Comparison of ENCODE assay signal across 13 mouse cellular contexts in genomic region chr1:40000476-40000875, GRCm38 (mm10).
A peak's percentile ranks its signal among the peaks of the same experiment; 100 is the strongest.
DNase-seq lines count a peak whose midpoint lies in the region; ATAC-seq and TF ChIP-seq lines count a peak whose summit lies in the region.
"Had no signal": no experiment of that assay in that cellular context is flagged by ENCODE, and none has a peak within 500 bp of the region (broad histone marks: within the 10 kb centered on the region; RNA-seq: fewer than 3 reads in every experiment).

No protein-coding gene starts in this region.

- H3K4me1 ChIP-seq in embryonic facial prominence, embryonic 14.5 days (ENCODE audit: control insufficient read depth, insufficient read depth, low read length): no peaks in the 10 kb centered on the region
- no peaks in the 10 kb centered on the region for H3K4me1 ChIP-seq in embryonic facial prominence, embryonic 10.5 days
- H3K4me1 ChIP-seq in kidney, embryonic 15.5 days: peaks cover 11% of the 10 kb centered on the region; the same call in 1 of the 2 replicates
- H3K4me1 ChIP-seq in liver, postnatal 0 days (ENCODE audit: insufficient read depth): no peaks in the 10 kb centered on the region
- H3K4me1 ChIP-seq in liver, embryonic 11.5 days (replicated peaks; ENCODE audit: control insufficient read depth, insufficient read depth, low read length): no peaks in the 10 kb centered on the region
- H3K4me1 ChIP-seq: limb, embryonic 10.5 days; liver, embryonic 13.5 days had no signal

- TF ChIP-seq EP300 in liver, postnatal 0 days (IDR thresholded peaks at IDR 0.05; ENCODE audit: low read depth): no peak

- no peak overlapping the region for H3K4me3 ChIP-seq in embryonic facial prominence, embryonic 14.5 days (ENCODE audit: low read depth, low read length)
- no peak overlapping the region for H3K4me3 ChIP-seq in embryonic facial prominence, embryonic 10.5 days
- no peak overlapping the region for H3K4me3 ChIP-seq in kidney, embryonic 15.5 days (replicated peaks)
- H3K4me3 ChIP-seq in liver, postnatal 0 days (ENCODE audit: low read depth, low read length): no peak overlapping the region
- no peak overlapping the region for H3K4me3 ChIP-seq in liver, embryonic 11.5 days (ENCODE audit: low read depth, low read length)
- H3K4me3 ChIP-seq: erythroblast, embryonic 14.5 days; intestine, embryonic 15.5 days; limb, embryonic 10.5 days; liver, embryonic 13.5 days had no signal

- TF ChIP-seq CTCF in liver, postnatal 0 days (IDR thresholded peaks at IDR 0.05; ENCODE audit: low read depth): no peak

- H3K4me2 ChIP-seq in embryonic facial prominence, embryonic 14.5 days (ENCODE audit: low read depth, low read length): no peak overlapping the region
- H3K4me2 ChIP-seq in kidney, embryonic 15.5 days: no peak overlapping the region
- no peak overlapping the region for H3K4me2 ChIP-seq in liver, postnatal 0 days (ENCODE audit: low read depth, low read length)
- no peak overlapping the region for H3K4me2 ChIP-seq in liver, embryonic 11.5 days
- H3K4me2 ChIP-seq: intestine, embryonic 15.5 days; liver, embryonic 13.5 days had no signal

- no peak overlapping the region for H3K27ac ChIP-seq in embryonic facial prominence, embryonic 14.5 days (replicated peaks; ENCODE audit: low read depth, low read length)
- H3K27ac ChIP-seq in embryonic facial prominence, embryonic 10.5 days (replicated peaks): no peak overlapping the region
- 0 out of 2 replicates have a peak overlapping the region, but pooled peaks have one; percentile 4 for H3K27ac ChIP-seq in kidney, embryonic 15.5 days
- H3K27ac ChIP-seq in liver, postnatal 0 days (ENCODE audit: low read depth): no peak overlapping the region
- H3K27ac ChIP-seq in liver, embryonic 11.5 days (ENCODE audit: low read depth, low read length): no peak overlapping the region
- H3K27ac ChIP-seq: intestine, embryonic 15.5 days; limb, embryonic 10.5 days; liver, embryonic 13.5 days had no signal

- ATAC-seq in embryonic facial prominence, embryonic 14.5 days (ENCODE audit: low read depth): 0 out of 2 replicates have a peak, but pooled peaks have one; percentile 23
- ATAC-seq in kidney, embryonic 15.5 days (replicated peaks; ENCODE audit: low FRiP score): peak; percentile 83
- ATAC-seq in liver, postnatal 0 days: no peak
- no peak for ATAC-seq in liver, embryonic 11.5 days (replicated peaks; ENCODE audit: low FRiP score)
- ATAC-seq: forebrain, embryonic 16.5 days had no signal

- peaks cover 96% of the 10 kb centered on the region for H3K36me3 ChIP-seq in embryonic facial prominence, embryonic 14.5 days (ENCODE audit: control insufficient read depth, insufficient read depth, low read length)
- H3K36me3 ChIP-seq in embryonic facial prominence, embryonic 10.5 days (replicated peaks): peaks cover 99% of the 10 kb centered on the region
- H3K36me3 ChIP-seq in kidney, embryonic 15.5 days: peaks cover 96% of the 10 kb centered on the region
- H3K36me3 ChIP-seq in liver, postnatal 0 days (replicated peaks; ENCODE audit: insufficient read depth, low read length): peaks cover 58% of the 10 kb centered on the region
- peaks cover 11% of the 10 kb centered on the region; the same call in 1 of the 2 replicates for H3K36me3 ChIP-seq in liver, embryonic 11.5 days (ENCODE audit: control insufficient read depth, insufficient read depth, low read length)

- no peak for DNase-seq in embryonic facial prominence, embryonic 14.5 days (ENCODE audit: low spot score)
- no peak for DNase-seq in embryonic facial prominence, embryonic 10.5 days (ENCODE audit: low spot score)
- DNase-seq in kidney, postnatal 14 days: no peak
- peak; percentile 15 for DNase-seq in liver, postnatal 0 days
- no peak for DNase-seq in liver, embryonic 11.5 days (ENCODE audit: low spot score)
- peak; percentile 38 for DNase-seq in ES-CJ7 (ENCODE audit: low read depth, low spot score)
- no peak for DNase-seq in spleen, adult 12 weeks (ENCODE audit: low spot score)
- DNase-seq: liver, embryonic 13.5 days had no signal

- WGBS in embryonic facial prominence, embryonic 14.5 days: 75% methylated on average over 16 of the region's 16 CpGs
- WGBS in embryonic facial prominence, embryonic 10.5 days: 82% methylated on average over 16 of the region's 16 CpGs
- 48% methylated on average over 16 of the region's 16 CpGs for WGBS in kidney, embryonic 15.5 days
- WGBS in liver, postnatal 0 days (ENCODE audit: insufficient replicate concordance): 76% methylated on average over 16 of the region's 16 CpGs
- 77% methylated on average over 16 of the region's 16 CpGs for WGBS in liver, embryonic 11.5 days

- no peaks in the 10 kb centered on the region for H3K27me3 ChIP-seq in embryonic facial prominence, embryonic 14.5 days (replicated peaks; ENCODE audit: control insufficient read depth, insufficient read depth, low read length)
- H3K27me3 ChIP-seq in embryonic facial prominence, embryonic 10.5 days (replicated peaks; ENCODE audit: low read depth, poor library complexity, severe bottlenecking): no peaks in the 10 kb centered on the region
- H3K27me3 ChIP-seq in kidney, embryonic 15.5 days: no peaks in the 10 kb centered on the region
- no peaks in the 10 kb centered on the region for H3K27me3 ChIP-seq in liver, postnatal 0 days (ENCODE audit: insufficient read depth, low read length)
- no peaks in the 10 kb centered on the region for H3K27me3 ChIP-seq in liver, embryonic 11.5 days (replicated peaks; ENCODE audit: control insufficient read depth, insufficient read depth, low read length)
- H3K27me3 ChIP-seq: intestine, embryonic 15.5 days; liver, embryonic 13.5 days had no signal

- no peaks in the 10 kb centered on the region for H3K9me3 ChIP-seq in embryonic facial prominence, embryonic 14.5 days (ENCODE audit: control insufficient read depth, low read length)
- no peaks in the 10 kb centered on the region for H3K9me3 ChIP-seq in embryonic facial prominence, embryonic 10.5 days
- H3K9me3 ChIP-seq in kidney, embryonic 15.5 days (replicated peaks): no peaks in the 10 kb centered on the region
- H3K9me3 ChIP-seq in liver, postnatal 0 days (ENCODE audit: low read length): no peaks in the 10 kb centered on the region
- no peaks in the 10 kb centered on the region for H3K9me3 ChIP-seq in liver, embryonic 11.5 days (ENCODE audit: control insufficient read depth, low read length)
- H3K9me3 ChIP-seq: intestine, embryonic 15.5 days; limb, embryonic 10.5 days; liver, embryonic 13.5 days had no signal

- no peak overlapping the region for H3K9ac ChIP-seq in embryonic facial prominence, embryonic 14.5 days (ENCODE audit: low read depth, low read length)
- H3K9ac ChIP-seq in kidney, embryonic 15.5 days: no peak overlapping the region
- no peak overlapping the region for H3K9ac ChIP-seq in liver, postnatal 0 days (replicated peaks)
- no peak overlapping the region for H3K9ac ChIP-seq in liver, embryonic 11.5 days (ENCODE audit: low read depth, low read length)
- H3K9ac ChIP-seq: intestine, embryonic 15.5 days; liver, embryonic 13.5 days had no signal

Comparison
In these comparisons a context has a peak if more than half of its experiments do, and no peak if none do; other contexts are left out.
1. DNase-seq: peak in liver, postnatal 0 days (single experiment) and ES-CJ7 (single experiment); none in embryonic facial prominence, embryonic 14.5 days (single experiment), embryonic facial prominence, embryonic 10.5 days (single experiment), kidney, postnatal 14 days (single experiment), liver, embryonic 11.5 days (single experiment) and spleen, adult 12 weeks (single experiment).
2. ATAC-seq: peak in embryonic facial prominence, embryonic 14.5 days (single experiment) and kidney, embryonic 15.5 days (single experiment); none in liver, postnatal 0 days (single experiment) and liver, embryonic 11.5 days (single experiment).